Mouse (Mus musculus) layer of hippocampus, adult 2 months (tissue): ENCODE measurements at regions not wholly inside any gene's neighbourhood (a gene's known extent, or its start where the extent isn't known, plus 50 kb on each side); places are given as distances from the start of the nearest gene placed in this dataset.

Source experiments
- DNase-seq, 2 experiments: peaks; one replicate each; pipeline ENCODE4 v3.0.0; 2022; ENCODE audit warnings: low spot score in 2 of 2
- H3K27ac ChIP-seq: fragments of 200-600 bp; 2 replicates; pipeline ENCODE4 v1.8.1; 2022
- H3K4me3 ChIP-seq: fragments of 200-600 bp; 2 replicates; pipeline ENCODE4 v1.8.1; 2022; ENCODE audit warnings: mild to moderate bottlenecking
- CTCF ChIP-seq: fragments of 200-600 bp; conservative IDR thresholded peaks from 2 replicates; pipeline ENCODE4 v1.8.1; 2022; ENCODE audit warnings: antibody characterized with exemption, mild to moderate bottlenecking, moderate library complexity

DNA sequence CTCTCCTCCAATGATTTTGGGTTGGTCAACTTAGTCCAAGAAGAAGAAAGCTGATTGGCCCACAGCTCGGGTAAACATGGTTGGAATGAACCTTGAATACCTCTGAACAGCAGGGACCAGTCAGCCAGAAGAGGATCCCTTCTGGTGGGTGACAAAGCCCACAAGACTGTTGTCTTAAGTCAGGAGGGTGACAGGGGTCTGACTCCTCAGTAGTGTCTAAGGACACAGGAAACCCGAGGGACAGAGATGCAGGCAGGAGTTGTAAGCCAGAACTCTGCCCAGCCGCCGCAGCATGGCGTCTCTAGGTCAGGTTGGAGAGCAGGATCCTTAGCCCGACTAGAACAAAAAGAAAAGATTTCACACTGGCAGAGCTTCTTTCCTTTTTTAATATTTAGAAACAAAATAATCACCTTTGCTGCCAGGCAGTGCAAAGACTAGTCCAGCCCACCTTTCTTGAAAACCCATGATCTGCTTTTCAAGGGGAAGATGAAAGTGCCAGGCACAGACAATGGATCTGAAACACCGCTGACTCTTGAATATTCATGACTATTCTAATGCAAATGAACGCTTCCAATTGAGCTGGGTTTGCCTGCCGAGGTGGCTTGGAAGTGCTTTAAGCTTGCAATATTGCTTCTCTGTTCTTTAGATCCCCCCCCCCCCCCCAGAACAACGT lies 81.7 kb upstream of the Plcl2 start:
- no peak for TF ChIP-seq CTCF
- Histone ChIP-seq H3K27ac (no peak overlapping the region), H3K4me3 (no peak overlapping the region)
- DNase-seq: no peak

DNA sequence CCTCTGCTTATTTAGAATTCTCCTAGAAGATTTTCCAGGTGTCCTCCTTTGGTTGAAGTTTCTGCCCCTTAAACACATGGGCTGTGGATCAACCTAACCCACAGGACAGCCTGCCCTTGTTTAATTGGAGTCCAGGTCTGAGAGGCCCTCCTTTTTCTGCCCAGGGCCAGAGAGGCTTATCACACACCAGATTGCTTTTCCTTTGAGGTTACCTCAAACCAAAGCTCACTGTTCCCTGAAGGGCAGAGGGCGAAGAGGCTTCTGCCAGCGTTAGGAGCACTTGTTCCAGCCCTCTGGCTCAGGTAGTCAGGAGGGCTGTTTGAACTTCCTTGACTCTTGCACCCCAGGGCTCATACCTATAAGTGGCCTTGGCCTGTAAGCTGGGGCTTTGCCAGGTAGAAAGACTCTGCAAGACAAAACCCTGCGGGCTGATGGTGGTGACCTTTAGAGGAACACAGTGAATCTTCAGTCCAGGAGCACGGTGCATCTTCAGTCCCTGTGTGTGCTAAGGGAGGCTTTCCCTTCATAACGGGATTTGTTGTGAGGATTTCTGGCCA lies 81.1 kb upstream of the Plcl2 start:
- Histone ChIP-seq H3K27ac (no peak overlapping the region), H3K4me3 (no peak overlapping the region)
- no peak for DNase-seq
- no peak for TF ChIP-seq CTCF

DNA sequence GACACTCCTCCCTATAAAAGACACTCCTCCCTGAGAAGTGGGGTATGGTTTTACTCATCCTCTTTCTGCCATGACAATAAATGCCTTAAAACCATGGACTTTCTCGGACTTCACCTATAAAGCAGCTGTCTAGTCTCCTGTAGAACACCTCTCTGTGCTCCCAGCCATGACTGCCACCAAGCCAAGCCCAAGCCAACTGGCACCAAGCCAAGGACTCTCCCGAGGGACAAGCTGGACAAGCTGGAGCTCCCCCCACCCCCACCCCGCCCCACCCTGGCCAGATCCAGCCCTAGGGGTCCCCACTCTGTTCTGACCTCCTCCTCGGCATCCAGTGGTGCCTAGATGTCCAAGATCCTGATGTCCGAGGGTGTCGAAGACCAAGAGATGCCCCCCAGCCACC lies 76.6 kb upstream of the Plcl2 start:
- no peak overlapping the region for H3K27ac ChIP-seq
- DNase-seq: no peak
- TF ChIP-seq CTCF: no peak
- H3K4me3 ChIP-seq: no peak overlapping the region

DNA sequence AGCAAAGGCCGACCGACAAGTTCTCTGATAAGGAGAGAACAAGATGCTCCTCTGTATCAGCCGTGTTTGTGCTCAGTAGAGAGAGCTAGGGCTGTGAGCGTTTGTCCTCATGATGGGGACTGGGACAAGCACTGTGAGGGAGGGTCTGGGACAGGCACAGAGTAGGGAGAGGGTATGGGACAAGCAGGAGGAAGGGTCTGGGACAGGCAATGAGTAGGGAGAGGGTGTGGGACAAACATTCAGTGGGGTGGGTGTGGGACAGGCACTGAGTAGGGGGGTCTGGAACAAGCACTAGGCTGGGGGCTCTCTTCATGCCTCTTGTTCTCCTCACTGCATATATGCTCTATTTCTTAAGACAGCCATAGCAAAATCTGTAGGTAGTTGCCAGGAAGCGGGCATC lies 70.2 kb upstream of the Plcl2 start:
- no peak overlapping the region for H3K4me3 ChIP-seq
- no peak for DNase-seq
- TF ChIP-seq CTCF: no peak
- no peak overlapping the region for H3K27ac ChIP-seq

DNA sequence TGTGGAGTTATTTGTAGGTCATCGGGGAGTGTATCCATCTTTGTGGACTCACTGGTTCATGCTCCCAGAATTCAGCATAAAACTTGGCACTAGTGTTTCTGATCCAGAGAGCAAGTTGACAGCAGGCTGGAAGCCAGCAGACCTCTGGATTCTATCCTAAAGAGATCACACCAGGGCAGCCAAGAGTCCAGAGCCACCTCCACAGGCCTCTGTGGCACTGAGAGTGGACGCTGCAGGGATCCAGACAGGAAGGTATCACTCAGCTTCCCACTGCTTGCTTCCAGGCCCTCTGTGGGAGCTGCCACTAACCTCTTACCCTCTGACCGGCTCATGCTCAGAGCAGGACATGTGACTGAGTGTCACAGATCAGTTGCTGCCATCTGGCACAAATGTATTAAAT lies 69.8 kb upstream of the Plcl2 start:
- no peak for TF ChIP-seq CTCF
- Histone ChIP-seq H3K4me3 (no peak overlapping the region), H3K27ac (no peak overlapping the region)
- no peak for DNase-seq

DNA sequence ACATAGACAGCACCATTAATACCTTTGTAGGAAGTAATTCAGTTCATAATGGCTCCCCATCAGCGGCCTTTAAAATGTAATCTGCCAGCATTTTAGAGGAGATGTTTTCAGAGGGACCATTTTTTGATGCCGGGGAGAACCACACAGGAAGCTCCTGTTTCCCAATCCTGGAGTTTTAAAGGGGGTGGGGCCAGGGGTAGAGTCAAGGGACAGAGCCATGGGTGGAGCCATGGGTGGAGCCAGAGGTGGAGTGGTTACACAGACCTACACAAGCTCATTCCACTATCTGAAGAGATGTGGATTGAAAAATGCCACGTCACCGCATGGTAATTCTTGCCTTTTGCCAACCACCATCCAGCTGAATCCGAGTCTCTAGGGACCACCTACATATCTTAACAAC lies 67.1 kb upstream of the Plcl2 start:
- TF ChIP-seq CTCF: no peak
- Histone ChIP-seq H3K27ac (no peak overlapping the region), H3K4me3 (no peak overlapping the region)
- DNase-seq: no peak

DNA sequence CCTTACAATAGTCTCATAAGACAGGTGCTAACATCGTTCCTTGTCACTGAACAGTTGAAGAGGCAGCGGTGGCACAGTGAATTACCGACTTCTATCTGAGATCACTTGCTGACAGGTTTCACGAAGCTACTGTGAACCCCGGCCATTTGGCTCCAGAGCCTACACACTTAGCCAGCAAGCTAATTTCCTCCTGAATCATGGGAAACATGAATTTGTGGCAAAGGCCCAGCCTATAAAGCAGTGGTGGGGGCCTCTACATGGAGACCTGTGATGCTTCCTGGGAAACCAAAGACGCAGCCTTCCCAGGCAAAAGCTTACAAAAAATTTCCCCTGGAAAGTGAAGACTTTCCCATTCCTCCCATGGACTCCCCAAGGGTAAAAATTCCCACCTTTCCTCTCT lies 66.3 kb upstream of the Plcl2 start:
- H3K4me3 ChIP-seq: no peak overlapping the region
- no peak overlapping the region for H3K27ac ChIP-seq

DNA sequence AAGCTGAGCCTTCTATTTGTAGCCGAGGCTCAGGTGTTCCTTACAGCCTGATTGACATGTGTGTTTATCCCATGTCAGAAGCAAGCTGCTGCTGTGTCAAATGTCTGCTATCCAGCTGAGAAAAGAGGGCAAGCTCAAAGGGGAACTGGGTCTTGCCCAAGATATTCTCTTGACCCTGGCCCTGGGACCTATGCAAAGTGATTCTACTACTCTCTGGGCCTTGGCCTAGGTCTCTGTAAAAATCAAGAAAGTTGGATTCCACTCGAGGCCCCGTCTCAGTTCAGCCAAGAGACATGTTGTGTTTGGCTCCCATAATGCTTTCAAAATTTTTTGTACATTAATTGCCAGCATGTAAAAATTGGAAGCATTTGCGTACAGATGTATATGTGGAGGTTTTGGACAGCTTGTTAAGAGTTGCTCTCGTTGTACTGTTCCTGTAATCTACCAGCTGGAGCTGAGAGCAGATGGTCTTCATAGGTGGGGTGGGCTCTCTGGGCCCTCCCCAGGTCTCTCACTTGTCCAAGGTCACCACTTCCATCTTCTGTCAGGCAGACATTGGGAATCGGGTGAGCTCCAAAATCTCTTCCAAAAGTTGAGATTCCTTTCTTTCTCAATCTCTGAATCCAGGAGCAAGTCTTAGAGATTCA lies 65.7 kb upstream of the Plcl2 start:
- no peak overlapping the region for H3K4me3 ChIP-seq
- no peak overlapping the region for H3K27ac ChIP-seq
- TF ChIP-seq CTCF: no peak
- no peak for DNase-seq

More for the DNA sequence above, 66.3 kb upstream of the Plcl2 start:
- no peak for DNase-seq
- TF ChIP-seq CTCF: no peak

DNA sequence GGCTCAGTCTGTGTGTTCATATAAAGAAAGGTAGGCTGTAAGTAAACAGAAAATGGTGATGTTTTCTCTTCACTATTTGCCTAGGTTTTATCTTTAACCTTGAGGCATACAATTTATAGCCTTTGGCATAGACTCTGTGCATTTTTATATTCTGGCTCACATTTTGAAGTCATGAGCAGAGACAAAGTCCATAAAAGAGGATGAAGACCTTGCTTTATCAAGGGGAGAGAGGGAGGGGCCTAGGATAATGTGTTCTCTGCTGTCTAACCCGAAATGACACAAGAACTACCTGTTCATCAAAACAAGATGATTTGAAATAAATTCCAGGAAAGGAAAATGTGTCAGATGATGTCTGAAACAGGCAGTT lies 65.2 kb upstream of the Plcl2 start:
- H3K27ac ChIP-seq: no peak overlapping the region
- H3K4me3 ChIP-seq: no peak overlapping the region
- TF ChIP-seq CTCF: no peak
- DNase-seq: no peak

DNA sequence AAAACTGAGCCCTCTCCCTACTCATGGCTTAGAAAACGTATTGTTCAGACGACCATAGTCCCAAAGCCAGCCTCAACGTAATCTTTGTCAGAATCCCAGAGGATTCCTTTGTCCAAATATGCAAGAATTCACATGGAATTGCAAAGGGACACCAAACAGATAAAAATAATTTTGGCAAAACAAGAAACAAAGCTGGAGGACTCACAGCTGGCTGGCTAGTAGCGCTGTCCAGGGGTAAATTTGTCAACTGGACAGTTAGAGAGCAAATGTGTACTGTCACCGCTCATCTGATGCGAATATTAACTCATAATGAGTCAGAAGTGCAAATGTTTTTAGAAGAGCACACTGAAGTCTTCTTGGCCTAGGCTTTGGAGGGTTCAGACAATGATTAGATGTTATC lies 60.5 kb upstream of the Plcl2 start:
- H3K27ac ChIP-seq: no peak overlapping the region
- no peak for DNase-seq
- no peak for TF ChIP-seq CTCF
- H3K4me3 ChIP-seq: no peak overlapping the region

DNA sequence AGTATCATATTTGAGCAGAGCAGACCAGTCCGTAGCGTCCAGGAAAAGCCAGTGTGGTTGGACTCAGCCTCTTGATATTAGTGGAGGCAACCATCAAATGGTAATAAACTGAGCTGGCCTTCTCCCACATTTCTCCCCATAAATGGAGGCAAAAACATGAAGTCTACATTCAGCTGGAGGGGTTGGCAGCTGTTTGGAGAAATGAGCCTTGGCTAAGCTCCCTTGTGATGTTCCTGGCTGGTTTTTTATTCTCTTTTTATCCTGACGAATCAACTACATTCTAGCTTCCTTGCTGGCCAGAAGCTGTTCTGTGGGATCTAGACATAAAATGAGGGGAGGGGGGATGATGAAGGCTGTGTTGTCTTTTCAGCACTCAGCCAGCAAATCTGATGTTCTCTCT lies 57.6 kb upstream of the Plcl2 start:
- H3K27ac ChIP-seq: no peak overlapping the region
- DNase-seq: no peak
- TF ChIP-seq CTCF: no peak
- no peak overlapping the region for H3K4me3 ChIP-seq

DNA sequence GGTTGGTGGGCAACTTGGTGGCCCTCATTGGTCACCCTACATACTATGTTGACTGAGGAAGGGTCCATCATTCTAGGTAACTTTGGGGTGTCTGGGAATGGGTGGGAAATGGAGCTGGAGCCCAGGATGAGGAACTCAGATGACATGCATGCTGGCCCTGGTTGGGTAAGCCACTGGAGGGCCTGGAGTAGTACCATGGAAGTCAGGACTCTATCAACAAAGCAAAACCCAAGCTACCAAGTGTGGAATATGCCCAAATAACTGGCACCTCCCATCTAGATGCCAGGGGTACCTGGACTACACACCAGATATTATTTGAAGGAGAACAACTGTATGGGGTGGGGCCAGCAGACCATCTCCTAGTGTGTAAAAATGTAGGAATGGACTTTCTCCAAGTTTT lies 55.7 kb upstream of the Plcl2 start:
- H3K27ac ChIP-seq: no peak overlapping the region
- DNase-seq: no peak
- H3K4me3 ChIP-seq: no peak overlapping the region
- no peak for TF ChIP-seq CTCF

DNA sequence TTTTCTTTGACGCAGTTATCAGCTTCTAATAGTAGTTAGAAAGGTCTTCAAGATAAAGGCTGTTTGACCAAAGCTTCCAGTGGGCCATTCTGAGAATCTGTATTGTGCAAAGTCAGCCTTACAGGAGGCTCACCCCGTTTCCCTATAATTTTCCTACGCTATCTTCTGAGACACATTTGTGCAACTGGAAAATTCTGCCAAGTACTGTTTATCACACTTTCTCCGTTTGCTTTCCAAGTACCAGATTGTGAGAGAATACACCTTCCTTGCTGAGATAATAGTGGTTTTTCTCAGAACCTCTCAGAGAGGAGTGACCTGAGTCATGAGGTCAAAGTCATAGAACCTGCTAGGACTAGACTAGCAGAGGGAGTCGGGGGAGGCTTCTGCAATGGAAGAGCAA lies 55.2 kb upstream of the Plcl2 start:
- no peak for DNase-seq

DNA sequence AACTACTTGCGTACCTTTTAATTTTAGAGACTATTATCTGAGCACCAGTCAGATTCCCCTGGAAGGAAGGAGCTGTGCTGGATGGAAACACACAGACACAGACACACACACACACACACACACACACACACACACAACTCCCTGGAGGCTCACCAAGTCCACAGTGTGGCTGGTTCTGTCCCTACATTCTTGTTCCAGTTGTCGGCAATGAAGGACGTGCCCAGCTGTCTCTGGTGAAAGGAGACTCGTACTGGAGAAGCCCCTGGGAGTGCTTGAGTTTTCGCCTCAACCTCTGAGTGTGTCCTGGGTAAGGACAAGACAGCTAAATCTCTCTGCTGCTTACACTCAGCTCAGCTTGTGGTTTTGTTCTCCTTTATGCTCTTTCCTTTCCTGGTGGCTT lies 54.3 kb upstream of the Plcl2 start:
- no peak for TF ChIP-seq CTCF
- DNase-seq: no peak
- H3K4me3 ChIP-seq: no peak overlapping the region
- no peak overlapping the region for H3K27ac ChIP-seq

More for the DNA sequence above, 55.2 kb upstream of the Plcl2 start:
- Histone ChIP-seq H3K27ac (no peak overlapping the region), H3K4me3 (no peak overlapping the region)
- no peak for TF ChIP-seq CTCF
